Mouse (Mus musculus) kidney, adult 2 months (tissue): ENCODE data around the gene Anxa6. TPM values are rescaled to one million over a fixed set of nuclear protein-coding genes. Genes with fewer than 3 reads are reported as not detected.

ENCODE experiments used
- DNase-seq: peaks from one replicate; pipeline ENCODE4 v3.0.0; 2021
- H3K27ac ChIP-seq: fragments of 200-500 bp; 2 replicates; pipeline ENCODE4 v1.5.1; 2012; ENCODE audit warnings: low read depth, low read length, control low read depth, inconsistent platforms; ENCODE audit not compliant: insufficient read depth
- H3K27me3 ChIP-seq: fragments of 200-500 bp; replicated peaks from 2 replicates; pipeline ENCODE4 v1.6.1; 2012; ENCODE audit warnings: mild to moderate bottlenecking, moderate library complexity, low read length, inconsistent platforms; ENCODE audit not compliant: control insufficient read depth, insufficient read depth
- H3K36me3 ChIP-seq: fragments of 200-500 bp; 2 replicates; pipeline ENCODE4 v1.6.1; 2012; ENCODE audit warnings: mild to moderate bottlenecking, moderate library complexity, low read length, inconsistent platforms; ENCODE audit not compliant: control insufficient read depth, insufficient read depth
- H3K4me1 ChIP-seq: fragments of 200-500 bp; 2 replicates; pipeline ENCODE4 v1.6.1; 2011; ENCODE audit warnings: low read length; ENCODE audit not compliant: control insufficient read depth, insufficient read depth
- H3K4me3 ChIP-seq: fragments of 200-500 bp; 2 replicates; pipeline ENCODE4 v1.5.1; 2011; ENCODE audit warnings: mild to moderate bottlenecking, low read depth, low read length, control low read depth; ENCODE audit not compliant: insufficient read depth
- CTCF ChIP-seq: fragments of 200-500 bp; conservative IDR thresholded peaks from 2 replicates; pipeline ENCODE4 v1.5.1; 2011; ENCODE audit warnings: low read depth, mild to moderate bottlenecking, control low read depth, low read length, moderate library complexity, mixed read lengths; ENCODE audit not compliant: insufficient read depth, insufficient read length
- POLR2A ChIP-seq: fragments of 200-500 bp; IDR thresholded peaks from one replicate; pipeline ENCODE4 v1.6.1; 2011; ENCODE audit warnings: low read depth, low read length, control low read depth
- WGBS: fragments of 180-500 bp; shearing (Covaris S2); methylation state at CpG from one replicate; pipeline ENCODE4 v1.1.7; 2018; 5-methylcytosine and 5-hydroxymethylcytosine counted together
- polyA plus RNA-seq: library from polyadenylated mRNA; depleted of rRNA; stranded (reverse); fragments of >200 nt; gene quantifications from 2 replicates; pipeline ENCODE4 v1.2.3, GENCODE M21; 2012

Anxa6 gene
- polyA plus RNA-seq, 1 experiment, result 87.9 TPM

- Histone ChIP-seq H3K27me3 (no peaks in the 10 kb centered on the region), H3K4me1 (peaks cover 33% of the 10 kb centered on the region), H3K27ac (0 out of 2 replicates have a peak overlapping the region, but pooled peaks have one; percentile 4), H3K36me3 (no peaks in the 10 kb centered on the region), H3K4me3 (no peak overlapping the region)
- peak; percentile 31 for DNase-seq
- 30% methylated on average over 6 of the region's 6 CpGs for WGBS
- TF ChIP-seq POLR2A, result no peak
- TF ChIP-seq CTCF, result no peak
These were observed 11.4 kb downstream of the Anxa6 start for GRCm38 (mm10) chr11:55021859-55022258.

DNA sequence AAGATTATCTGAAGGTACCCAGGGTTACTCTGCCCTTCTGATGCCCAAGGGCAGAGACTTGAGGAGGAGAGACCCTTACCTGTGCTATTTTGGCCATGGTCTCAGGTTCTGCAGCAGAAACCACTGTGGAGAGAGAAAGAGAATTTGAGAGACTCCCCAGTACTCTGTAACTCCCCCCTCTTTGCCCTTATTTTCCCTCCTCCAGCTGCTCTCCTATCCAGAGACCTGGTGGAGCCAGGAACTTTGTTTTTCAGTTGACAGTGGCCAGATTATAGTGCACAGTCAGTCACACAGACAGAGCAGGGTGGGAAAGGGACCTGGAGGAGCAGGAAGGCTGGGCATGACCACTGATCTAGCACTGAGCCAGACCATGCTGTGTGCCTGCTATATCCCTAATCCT is 11.8 kb downstream of the Anxa6 start:
- TF ChIP-seq POLR2A (no peak), CTCF (no peak)
- no peak overlapping the region for H3K4me3 ChIP-seq
- DNase-seq, result no peak
- no peaks in the 10 kb centered on the region for H3K27me3 ChIP-seq
- H3K27ac ChIP-seq, result 0 out of 2 replicates have a peak overlapping the region, but pooled peaks have one; percentile 4
- H3K36me3 ChIP-seq, result no peaks in the 10 kb centered on the region
- peaks cover 29% of the 10 kb centered on the region for H3K4me1 ChIP-seq

DNA sequence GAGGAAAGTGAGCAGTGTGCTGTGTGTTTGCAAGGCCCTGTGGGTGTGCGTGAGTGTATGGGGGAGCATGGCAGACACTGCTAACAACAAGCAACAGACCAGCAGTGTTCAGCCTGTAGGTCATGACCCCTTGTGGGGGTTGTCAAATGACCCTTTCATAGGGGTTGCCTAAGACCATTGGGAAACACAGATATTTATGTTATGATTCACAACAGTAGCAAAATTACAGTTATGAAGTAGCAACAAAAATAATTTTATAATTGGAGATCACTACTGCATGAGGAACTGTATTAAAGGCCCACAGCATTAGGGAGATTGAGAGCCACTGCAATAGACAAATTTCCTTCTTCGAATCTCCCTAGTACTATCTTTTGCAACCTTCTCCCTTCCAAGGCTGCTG is 13.5 kb downstream of the Anxa6 start:
- Histone ChIP-seq H3K27ac (no peak overlapping the region), H3K27me3 (no peaks in the 10 kb centered on the region), H3K4me1 (peaks cover 19% of the 10 kb centered on the region), H3K36me3 (no peaks in the 10 kb centered on the region), H3K4me3 (no peak overlapping the region)
- TF ChIP-seq CTCF (no peak), POLR2A (no peak)
- DNase-seq, result no peak
- WGBS, result 77% methylated on average over 2 of the region's 2 CpGs

DNA sequence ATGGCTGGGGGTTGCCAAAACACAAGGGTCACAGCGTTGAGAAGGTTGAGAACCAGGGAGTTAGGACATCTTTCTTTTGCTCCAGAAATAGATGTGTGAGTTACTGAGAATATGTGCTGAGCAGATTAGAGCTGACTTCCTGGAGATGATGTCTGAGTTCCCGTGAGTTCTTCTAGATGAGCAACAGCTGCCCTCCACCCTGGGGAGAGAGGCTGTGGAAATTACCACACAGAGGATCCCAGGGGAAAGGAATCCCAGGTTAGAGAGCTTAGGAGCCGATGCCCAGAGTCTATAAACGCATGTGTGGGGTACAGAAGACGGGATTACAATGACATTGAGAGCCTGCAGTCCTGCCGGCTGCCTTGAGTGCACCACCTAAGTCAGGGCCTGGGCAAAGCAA is 15.2 kb downstream of the Anxa6 start:
- DNase-seq, result no peak
- no peaks in the 10 kb centered on the region for H3K27me3 ChIP-seq
- H3K27ac ChIP-seq, result 0 out of 2 replicates have a peak overlapping the region, but pooled peaks have one; percentile 16
- no peak overlapping the region for H3K4me3 ChIP-seq
- TF ChIP-seq POLR2A (no peak), CTCF (no peak)
- WGBS, result 60% methylated on average over 6 of the region's 6 CpGs
- peaks cover 12% of the 10 kb centered on the region for H3K4me1 ChIP-seq
- H3K36me3 ChIP-seq, result no peaks in the 10 kb centered on the region

- Histone ChIP-seq H3K36me3 (no peaks in the 10 kb centered on the region), H3K4me3 (no peak overlapping the region), H3K27me3 (no peaks in the 10 kb centered on the region), H3K27ac (no peak overlapping the region), H3K4me1 (peaks cover 6% of the 10 kb centered on the region)
- 95% methylated on average over 2 of the region's 2 CpGs for WGBS
- DNase-seq, result no peak
- TF ChIP-seq POLR2A (no peak), CTCF (no peak)
These were observed 16.0 kb downstream of the Anxa6 start for GRCm38 (mm10) chr11:55017201-55017600.

DNA sequence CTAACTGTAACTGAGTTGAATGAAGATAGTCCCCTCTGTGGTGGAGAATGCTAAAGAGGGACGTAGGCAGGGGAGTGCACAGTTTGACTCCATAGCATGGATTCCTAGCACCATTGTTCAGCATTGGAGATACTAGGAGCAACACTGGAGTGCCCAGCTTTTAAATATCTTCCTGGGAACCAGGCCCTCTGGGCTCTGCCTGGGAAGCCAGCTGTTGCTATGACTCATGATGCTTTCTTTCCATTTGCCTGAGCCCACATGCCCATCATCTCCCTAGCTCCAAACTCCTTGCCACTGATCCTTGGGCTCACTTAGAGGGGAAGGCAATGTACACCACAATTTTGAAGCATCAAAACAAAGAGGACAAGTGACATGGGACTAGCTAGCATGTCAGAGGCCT is 16.5 kb downstream of the Anxa6 start:
- Histone ChIP-seq H3K4me1 (peaks cover 3% of the 10 kb centered on the region), H3K27ac (no peak overlapping the region), H3K27me3 (no peaks in the 10 kb centered on the region), H3K36me3 (no peaks in the 10 kb centered on the region), H3K4me3 (no peak overlapping the region)
- DNase-seq, result no peak
- TF ChIP-seq CTCF (no peak), POLR2A (no peak)
- WGBS, result 87% methylated on average over 1 of the region's 1 CpGs

- WGBS, result 45% methylated on average over 9 of the region's 9 CpGs
- Histone ChIP-seq H3K27ac (no peak overlapping the region), H3K36me3 (no peaks in the 10 kb centered on the region; the same call in 1 of the 2 replicates), H3K4me1 (no peaks in the 10 kb centered on the region; the same call in 1 of the 2 replicates), H3K27me3 (no peaks in the 10 kb centered on the region), H3K4me3 (no peak overlapping the region)
- DNase-seq, result peak; percentile 63
- TF ChIP-seq POLR2A (no peak), CTCF (no peak)
These were observed 17.4 kb downstream of the Anxa6 start for GRCm38 (mm10) chr11:55015831-55016241.
